Mouse (Mus musculus) lung, adult 2 months (tissue): ENCODE data around the gene Nphp1.

Experiments
- CTCF ChIP-seq: fragments of 200-500 bp; IDR thresholded peaks from 2 replicates; pipeline ENCODE4 v1.5.1; 2011; ENCODE audit warnings: mild to moderate bottlenecking, low read length, control low read depth; ENCODE audit not compliant: insufficient read depth
- POLR2A ChIP-seq: fragments of 200-500 bp; IDR thresholded peaks from 2 replicates; pipeline ENCODE4 v1.6.1; 2011; ENCODE audit warnings: low read depth, mild to moderate bottlenecking, control low read depth, low read length, borderline replicate concordance; ENCODE audit errors: extremely low read depth

- TF ChIP-seq POLR2A (no peak), CTCF (no peak)
These were observed 58.2 kb downstream of the Nphp1 start for GRCm38 (mm10) chr2:127730301-127730997.
